ENCODE assay signal across 8 mouse cellular contexts in genomic region chr16:11253065-11253831, GRCm38 (mm10). TPM values are rescaled to one million over a fixed set of nuclear protein-coding genes. Genes with fewer than 3 reads are reported as not detected.
DNase-seq lines count a peak whose midpoint lies in the region; ATAC-seq lines count a peak whose summit lies in the region.

No protein-coding gene starts in this region.

- H3K4me1 ChIP-seq in intestine, embryonic 16.5 days (ENCODE audit: control insufficient read depth, insufficient read depth, low read length): peaks cover 13% of the 10 kb centered on the region
- peaks cover 11% of the 10 kb centered on the region for H3K4me1 ChIP-seq in limb, embryonic 12.5 days (replicated peaks)
- peaks cover 26% of the 10 kb centered on the region for H3K4me1 ChIP-seq in midbrain, embryonic 13.5 days (replicated peaks)

- WGBS in intestine, embryonic 16.5 days: under 1% methylated on average over 58 of the region's 58 CpGs
- under 1% methylated on average over 58 of the region's 58 CpGs for WGBS in limb, embryonic 12.5 days
- under 1% methylated on average over 58 of the region's 58 CpGs for WGBS in midbrain, embryonic 13.5 days

- peak overlapping the region; percentile 96 for H3K27ac ChIP-seq in intestine, embryonic 16.5 days (ENCODE audit: low read length)
- peak overlapping the region; percentile 96 for H3K27ac ChIP-seq in limb, embryonic 12.5 days
- H3K27ac ChIP-seq in midbrain, embryonic 13.5 days: peak overlapping the region; percentile 92

- peak; percentile 57 for ATAC-seq in intestine, embryonic 16.5 days
- ATAC-seq in limb, embryonic 12.5 days (ENCODE audit: insufficient number of reproducible peaks, insufficient read depth, low FRiP score, low TSS enrichment, low read depth): peak; percentile 7; the same call in 1 of the 2 replicates
- ATAC-seq in midbrain, embryonic 13.5 days: peak; percentile 21

- peak; percentile 17 to 32 for DNase-seq in left cerebral cortex, adult 18-20 months (ENCODE audit: low spot score in 2 of 2)
- DNase-seq in left cerebral cortex, adult 11 months (ENCODE audit: low spot score): no peak
- peak; percentile 17 for DNase-seq in embryo, embryonic 11.5 days (ENCODE audit: low read depth, low spot score)
- DNase-seq in gastrocnemius, postnatal 4 days (ENCODE audit: low spot score in 2 of 2): peak; percentile 52 to 62
- peak; percentile 66 to 70 for DNase-seq in spleen, postnatal 10 days (ENCODE audit: low spot score in 2 of 2)

- peak overlapping the region; percentile 98 for H3K9ac ChIP-seq in intestine, embryonic 16.5 days (ENCODE audit: low read depth, low read length)
- H3K9ac ChIP-seq in limb, embryonic 12.5 days (replicated peaks): peak overlapping the region; percentile 88
- peak overlapping the region; percentile 90 for H3K9ac ChIP-seq in midbrain, embryonic 13.5 days (replicated peaks)

- no peaks in the 10 kb centered on the region for H3K9me3 ChIP-seq in intestine, embryonic 16.5 days (ENCODE audit: control insufficient read depth, low read length)
- no peaks in the 10 kb centered on the region for H3K9me3 ChIP-seq in limb, embryonic 12.5 days
- no peaks in the 10 kb centered on the region for H3K9me3 ChIP-seq in midbrain, embryonic 13.5 days

- H3K36me3 ChIP-seq in intestine, embryonic 16.5 days (ENCODE audit: control insufficient read depth, insufficient read depth, low read length): no peaks in the 10 kb centered on the region
- H3K36me3 ChIP-seq in limb, embryonic 12.5 days: peaks cover 4% of the 10 kb centered on the region; the same call in 1 of the 2 replicates
- H3K36me3 ChIP-seq in midbrain, embryonic 13.5 days: no peaks in the 10 kb centered on the region

- H3K27me3 ChIP-seq in intestine, embryonic 16.5 days (replicated peaks; ENCODE audit: control insufficient read depth, insufficient read depth, low read length): no peaks in the 10 kb centered on the region
- H3K27me3 ChIP-seq in limb, embryonic 12.5 days: no peaks in the 10 kb centered on the region
- H3K27me3 ChIP-seq in midbrain, embryonic 13.5 days: no peaks in the 10 kb centered on the region

- H3K4me3 ChIP-seq in intestine, embryonic 16.5 days (ENCODE audit: low read length): peak overlapping the region; percentile 98
- H3K4me3 ChIP-seq in limb, embryonic 12.5 days (replicated peaks): peak overlapping the region; percentile 100
- H3K4me3 ChIP-seq in midbrain, embryonic 13.5 days (replicated peaks): peak overlapping the region; percentile 99

- peak overlapping the region; percentile 67 for H3K4me2 ChIP-seq in intestine, embryonic 16.5 days (ENCODE audit: low read depth, low read length)
- peak overlapping the region; percentile 74 for H3K4me2 ChIP-seq in limb, embryonic 12.5 days
- peak overlapping the region; percentile 98 for H3K4me2 ChIP-seq in midbrain, embryonic 13.5 days (replicated peaks)

RNA-seq across cellular contexts. Expression of gene Gspt1, which starts 0.9 kb away (rescaled TPM):
- 10 to 100 TPM; 82.7 to 85.1 TPM for total RNA-seq in left cerebral cortex, adult 18-20 months (2021)
- total RNA-seq in gastrocnemius, postnatal 4 days (2021): 10 to 100 TPM; 71.7 to 80.3 TPM
- polyA plus RNA-seq in intestine, embryonic 16.5 days (2015; fragmentation: Nextera tagmentation; extraction: Ambion mirVana): 53.0 and 54.9 TPM in 2 replicates
- 106 and 113 TPM in 2 replicates for polyA plus RNA-seq in limb, embryonic 12.5 days (2016; fragmentation: Nextera tagmentation; extraction: Ambion mirVana)
- 51.2 and 55.2 TPM in 2 replicates for polyA plus RNA-seq in midbrain, embryonic 13.5 days (2015; fragmentation: Nextera tagmentation; extraction: Ambion mirVana)

RNA-seq across cellular contexts. Expression of gene Rsl1d1, which starts 50.1 kb away (rescaled TPM):
- total RNA-seq in left cerebral cortex, adult 18-20 months (2021): 10 to 100 TPM; 49.5 to 51.7 TPM
- 10 to 100 TPM; 65.5 to 69.5 TPM for total RNA-seq in gastrocnemius, postnatal 4 days (2021)
- polyA plus RNA-seq in intestine, embryonic 16.5 days (2015; fragmentation: Nextera tagmentation; extraction: Ambion mirVana): 150 and 170 TPM in 2 replicates
- 224 and 225 TPM in 2 replicates for polyA plus RNA-seq in limb, embryonic 12.5 days (2016; fragmentation: Nextera tagmentation; extraction: Ambion mirVana)
- polyA plus RNA-seq in midbrain, embryonic 13.5 days (2015; fragmentation: Nextera tagmentation; extraction: Ambion mirVana): 165 and 168 TPM in 2 replicates

Comparison
In these comparisons a context has a peak if more than half of its experiments do, and no peak if none do; other contexts are left out.
1. ATAC-seq: peak in every context shown above with its lines; median percentile 57 in intestine, embryonic 16.5 days; 21 in midbrain, embryonic 13.5 days; 7 in limb, embryonic 12.5 days.